Mouse (Mus musculus): ENCODE results near the gene Ddah1. TPM values are rescaled to one million over a fixed set of nuclear protein-coding genes. Genes with fewer than 3 reads are reported as not detected.

Ddah1 gene
- total and polyA plus RNA-seq, 2 experiments, result 43.1 to 80.8 TPM

DNA sequence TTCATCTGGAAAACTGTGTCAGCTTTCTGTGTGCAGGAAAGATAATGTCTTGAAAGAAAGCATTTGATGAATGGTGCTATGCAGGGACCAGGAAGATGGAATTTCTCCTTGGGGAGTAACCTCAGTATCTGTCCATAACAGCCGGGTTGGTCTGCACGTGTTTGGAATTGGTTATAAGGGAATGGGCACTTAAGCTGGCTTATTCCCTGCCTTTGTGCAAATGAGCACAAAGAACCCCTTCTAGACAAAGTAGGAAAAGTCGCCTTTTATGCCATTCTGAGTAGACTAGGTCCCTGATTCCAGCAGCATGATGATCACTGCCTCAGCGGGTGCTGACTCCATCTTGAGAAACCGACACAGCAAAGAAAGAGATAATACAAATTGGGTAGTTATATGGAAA lies 96.0 kb downstream of the Ddah1 start:
- DNase-seq (ENCODE audit: extremely low read depth, low read depth, low spot score), result no peak
- Histone ChIP-seq H3K79me2 (ENCODE audit: control insufficient read depth, insufficient read depth, low read length) (no peaks in the 10 kb centered on the region), H3K27me3 (ENCODE audit: control insufficient read depth, insufficient read depth, low read length) (no peaks in the 10 kb centered on the region), H3K9ac (ENCODE audit: low read depth, low read length) (no peak overlapping the region), H3K36me3 (ENCODE audit: control insufficient read depth, insufficient read depth, low read length) (peaks cover 12% of the 10 kb centered on the region), H3K4me1 (ENCODE audit: control insufficient read depth, insufficient read depth, low read length) (no peaks in the 10 kb centered on the region), H3K4me3 (ENCODE audit: insufficient read depth, low read depth, low read length) (no peak overlapping the region), H3K27ac (replicated peaks; ENCODE audit: insufficient read depth, low read depth, low read length) (no peak overlapping the region)
- 87% methylated on average over 5 of the region's 5 CpGs for WGBS
- TF ChIP-seq POLR2A (IDR thresholded peaks at IDR 0.05; ENCODE audit: extremely low read depth, insufficient read depth, low read length) (no peak), CTCF (IDR thresholded peaks at IDR 0.05; ENCODE audit: low read depth, low read length) (no peak)

DNA sequence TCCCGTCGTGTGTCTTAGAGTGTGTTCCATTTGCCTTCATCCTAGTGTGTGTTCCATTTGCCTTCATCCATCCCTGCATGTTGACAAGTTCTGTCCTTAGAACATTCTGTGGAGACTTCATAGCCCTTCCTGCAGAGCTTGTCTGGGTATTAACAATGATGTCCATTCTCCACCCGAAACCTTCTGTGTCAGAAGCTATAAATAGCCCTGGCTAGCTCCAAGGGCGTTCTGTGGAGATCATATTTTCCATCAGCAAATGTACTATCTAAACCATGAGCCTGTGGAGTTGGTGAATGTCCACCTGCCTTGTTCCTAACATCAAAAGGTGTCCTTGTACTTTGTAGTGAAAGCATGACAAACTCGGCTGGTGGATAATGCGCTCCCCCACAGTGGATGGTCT lies 96.8 kb downstream of the Ddah1 start:
- no peak overlapping the region for H3K9ac ChIP-seq (ENCODE audit: low read depth, low read length)
- WGBS, result 89% methylated on average over 6 of the region's 6 CpGs
- H3K36me3 ChIP-seq (ENCODE audit: control insufficient read depth, insufficient read depth, low read length), result peaks cover 12% of the 10 kb centered on the region
- no peak for DNase-seq (ENCODE audit: extremely low read depth, low read depth, low spot score)
- H3K4me3 ChIP-seq (ENCODE audit: insufficient read depth, low read depth, low read length), result no peak overlapping the region
- H3K4me1 ChIP-seq (ENCODE audit: control insufficient read depth, insufficient read depth, low read length), result no peaks in the 10 kb centered on the region
- no peak overlapping the region for H3K27ac ChIP-seq (replicated peaks; ENCODE audit: insufficient read depth, low read depth, low read length)
- TF ChIP-seq CTCF (IDR thresholded peaks at IDR 0.05; ENCODE audit: low read depth, low read length), result no peak
- TF ChIP-seq POLR2A (IDR thresholded peaks at IDR 0.05; ENCODE audit: extremely low read depth, insufficient read depth, low read length), result no peak
- H3K27me3 ChIP-seq (ENCODE audit: control insufficient read depth, insufficient read depth, low read length), result no peaks in the 10 kb centered on the region
- no peaks in the 10 kb centered on the region for H3K79me2 ChIP-seq (ENCODE audit: control insufficient read depth, insufficient read depth, low read length)

DNA sequence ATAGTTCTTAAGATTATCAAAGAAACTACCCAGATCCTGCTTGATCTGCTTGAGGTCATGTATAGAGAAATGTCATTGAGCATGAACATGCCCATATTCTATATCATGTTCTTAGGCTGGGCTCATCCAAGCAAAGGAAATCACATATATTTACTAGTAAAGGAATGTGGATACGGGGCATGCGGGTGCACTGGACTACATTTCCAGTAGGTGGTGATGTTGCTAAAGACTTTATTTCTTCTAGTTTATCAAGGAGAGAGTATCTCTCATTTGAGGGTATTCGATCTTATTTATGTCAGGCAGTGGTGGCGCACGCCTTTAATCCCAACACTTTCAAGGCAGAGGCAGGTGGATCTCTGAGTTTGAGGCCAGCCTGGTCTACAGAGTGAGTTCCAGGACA lies 99.9 kb downstream of the Ddah1 start:
- no peak overlapping the region for H3K4me3 ChIP-seq (ENCODE audit: insufficient read depth, low read depth, low read length)
- no peaks in the 10 kb centered on the region for H3K4me1 ChIP-seq (ENCODE audit: control insufficient read depth, insufficient read depth, low read length)
- WGBS, result 93% methylated on average over 5 of the region's 5 CpGs
- H3K36me3 ChIP-seq (ENCODE audit: control insufficient read depth, insufficient read depth, low read length), result peaks cover 10% of the 10 kb centered on the region
- TF ChIP-seq POLR2A (IDR thresholded peaks at IDR 0.05; ENCODE audit: extremely low read depth, insufficient read depth, low read length), result no peak
- H3K9ac ChIP-seq (ENCODE audit: low read depth, low read length), result no peak overlapping the region
- H3K27ac ChIP-seq (replicated peaks; ENCODE audit: insufficient read depth, low read depth, low read length), result no peak overlapping the region
- H3K79me2 ChIP-seq (ENCODE audit: control insufficient read depth, insufficient read depth, low read length), result no peaks in the 10 kb centered on the region
- no peaks in the 10 kb centered on the region for H3K27me3 ChIP-seq (ENCODE audit: control insufficient read depth, insufficient read depth, low read length)
- DNase-seq (ENCODE audit: extremely low read depth, low read depth, low spot score), result no peak

DNA sequence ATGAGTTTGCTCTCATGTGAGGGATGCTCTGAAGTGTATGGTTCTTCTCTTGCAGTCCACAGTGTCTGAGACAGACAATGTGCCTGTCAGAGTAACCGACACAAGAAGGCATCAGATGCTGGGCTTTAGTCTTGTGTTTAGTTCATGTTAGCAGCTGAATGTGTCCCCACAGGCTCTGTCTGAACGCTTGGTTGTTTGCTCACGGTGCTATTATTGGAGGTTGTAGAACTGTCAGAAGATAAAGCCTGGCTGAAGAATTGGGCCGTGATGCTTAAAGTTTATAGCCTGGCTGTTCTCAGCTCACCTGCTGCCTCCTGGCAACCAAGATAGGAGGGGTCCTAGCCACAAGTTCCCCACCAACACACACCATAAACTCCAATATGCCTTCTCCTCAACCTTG lies 104.0 kb downstream of the Ddah1 start:
- TF ChIP-seq POLR2A (IDR thresholded peaks at IDR 0.05; ENCODE audit: extremely low read depth, insufficient read depth, low read length), result no peak
- TF ChIP-seq CTCF (IDR thresholded peaks at IDR 0.05; ENCODE audit: low read depth, low read length), result no peak
- 89% methylated on average over 4 of the region's 4 CpGs for WGBS
- peaks cover 4% of the 10 kb centered on the region; the same call in 1 of the 2 replicates for H3K4me1 ChIP-seq (ENCODE audit: control insufficient read depth, insufficient read depth, low read length)

DNA sequence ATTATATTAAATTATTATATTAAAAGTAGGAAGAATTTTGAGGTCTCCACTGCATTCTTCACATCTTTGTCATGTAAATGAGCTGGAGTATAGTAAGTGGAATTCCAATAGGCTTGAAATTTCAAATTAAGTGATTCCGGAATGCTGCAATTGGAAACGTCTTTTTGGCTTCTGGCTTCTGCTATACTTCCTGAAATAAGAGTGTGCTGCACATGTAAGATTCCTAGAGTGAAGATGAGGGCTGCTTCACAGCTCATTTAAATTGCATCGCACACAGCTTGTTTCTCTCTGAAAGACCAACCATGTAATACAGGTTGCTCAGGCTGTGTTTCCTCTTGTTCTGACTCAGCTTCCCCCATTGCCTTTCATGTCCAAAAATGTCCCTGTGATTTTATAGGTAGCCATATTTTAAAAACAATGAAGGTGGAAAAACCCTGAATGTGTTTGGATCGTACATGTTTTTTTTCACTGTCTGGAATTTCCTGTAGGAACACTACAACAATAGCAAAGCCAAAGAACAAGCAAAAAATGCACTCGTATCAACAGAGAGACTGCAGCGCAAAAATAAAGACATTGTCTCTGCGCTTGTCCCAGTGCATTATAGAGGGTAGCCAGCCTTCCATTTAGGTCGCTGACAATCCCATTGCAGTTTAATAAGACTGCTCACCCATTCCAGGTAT lies 105.7 kb downstream of the Ddah1 start:
- Histone ChIP-seq H3K79me2 (ENCODE audit: control insufficient read depth, insufficient read depth, low read length) (no peaks in the 10 kb centered on the region), H3K27ac (replicated peaks; ENCODE audit: insufficient read depth, low read depth, low read length) (no peak overlapping the region), H3K4me3 (ENCODE audit: insufficient read depth, low read depth, low read length) (no peak overlapping the region), H3K27me3 (ENCODE audit: control insufficient read depth, insufficient read depth, low read length) (no peaks in the 10 kb centered on the region), H3K4me1 (ENCODE audit: control insufficient read depth, insufficient read depth, low read length) (peaks cover 4% of the 10 kb centered on the region; the same call in 1 of the 2 replicates), H3K9ac (ENCODE audit: low read depth, low read length) (no peak overlapping the region), H3K36me3 (ENCODE audit: control insufficient read depth, insufficient read depth, low read length) (no peaks in the 10 kb centered on the region)
- no peak for DNase-seq (ENCODE audit: extremely low read depth, low read depth, low spot score)
- TF ChIP-seq CTCF (IDR thresholded peaks at IDR 0.05; ENCODE audit: low read depth, low read length) (no peak), POLR2A (IDR thresholded peaks at IDR 0.05; ENCODE audit: extremely low read depth, insufficient read depth, low read length) (no peak)
- 82% methylated on average over 8 of the region's 8 CpGs for WGBS

More for the DNA sequence above, 104.0 kb downstream of the Ddah1 start:
- H3K36me3 ChIP-seq (ENCODE audit: control insufficient read depth, insufficient read depth, low read length), result no peaks in the 10 kb centered on the region
- no peak for DNase-seq (ENCODE audit: extremely low read depth, low read depth, low spot score)
- H3K27ac ChIP-seq (replicated peaks; ENCODE audit: insufficient read depth, low read depth, low read length), result no peak overlapping the region
- no peak overlapping the region for H3K9ac ChIP-seq (ENCODE audit: low read depth, low read length)
- H3K4me3 ChIP-seq (ENCODE audit: insufficient read depth, low read depth, low read length), result no peak overlapping the region
- H3K27me3 ChIP-seq (ENCODE audit: control insufficient read depth, insufficient read depth, low read length), result no peaks in the 10 kb centered on the region
- H3K79me2 ChIP-seq (ENCODE audit: control insufficient read depth, insufficient read depth, low read length), result no peaks in the 10 kb centered on the region

DNA sequence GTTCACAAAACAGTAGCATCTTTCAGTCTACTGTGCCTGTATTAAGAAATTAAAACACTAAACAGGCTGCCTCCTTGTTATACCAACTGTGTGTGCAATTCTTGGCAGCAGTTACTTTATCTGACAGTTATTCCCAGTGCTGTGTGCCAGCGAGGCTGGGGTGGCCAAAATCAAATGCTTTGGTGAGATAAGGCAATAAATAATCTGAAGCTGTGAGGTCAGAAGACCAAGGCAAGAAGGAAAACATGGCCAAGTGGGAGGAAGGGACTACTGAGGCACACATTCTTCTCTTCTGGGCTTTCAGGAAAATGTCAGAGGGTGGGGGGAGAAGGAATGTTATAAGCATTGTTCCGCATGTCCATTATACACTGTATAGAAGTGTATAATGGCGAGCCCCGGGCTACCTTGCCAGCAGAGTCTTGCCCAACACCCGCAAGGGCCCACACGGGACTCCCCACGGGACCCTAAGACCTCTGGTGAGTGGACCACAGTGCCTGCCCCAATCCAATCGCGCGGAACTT lies 106.3 kb downstream of the Ddah1 start:
- no peaks in the 10 kb centered on the region for H3K27me3 ChIP-seq (ENCODE audit: control insufficient read depth, insufficient read depth, low read length)
- H3K9ac ChIP-seq (ENCODE audit: low read depth, low read length), result no peak overlapping the region
- H3K27ac ChIP-seq (replicated peaks; ENCODE audit: insufficient read depth, low read depth, low read length), result 0 out of 2 replicates have a peak overlapping the region, but pooled peaks have one; percentile 24
- peaks cover 4% of the 10 kb centered on the region; the same call in 1 of the 2 replicates for H3K4me1 ChIP-seq (ENCODE audit: control insufficient read depth, insufficient read depth, low read length)
- no peak for DNase-seq (ENCODE audit: extremely low read depth, low read depth, low spot score)
- H3K79me2 ChIP-seq (ENCODE audit: control insufficient read depth, insufficient read depth, low read length), result no peaks in the 10 kb centered on the region
- H3K4me3 ChIP-seq (ENCODE audit: insufficient read depth, low read depth, low read length), result no peak overlapping the region
- no peak for TF ChIP-seq CTCF (IDR thresholded peaks at IDR 0.05; ENCODE audit: low read depth, low read length)
- TF ChIP-seq POLR2A (IDR thresholded peaks at IDR 0.05; ENCODE audit: extremely low read depth, insufficient read depth, low read length), result no peak
- WGBS, result 90% methylated on average over 7 of the region's 10 CpGs
- no peaks in the 10 kb centered on the region for H3K36me3 ChIP-seq (ENCODE audit: control insufficient read depth, insufficient read depth, low read length)
